In genomic region chr8:22124220-22125152, GRCm38 (mm10) we compare ENCODE assay signal across 8 mouse cellular contexts. TPM values are rescaled to one million over a fixed set of nuclear protein-coding genes. Genes with fewer than 3 reads are reported as not detected.
A peak's percentile ranks its signal among the peaks of the same experiment; 100 is the strongest.
DNase-seq lines count a peak whose midpoint lies in the region; ATAC-seq lines count a peak whose summit lies in the region.

Gene Nek5, minus strand, starts transcription at chr8:22125053.

- H3K36me3 ChIP-seq in forebrain, embryonic 13.5 days (ENCODE audit: poor library complexity, severe bottlenecking) = peaks cover 30% of the 10 kb centered on the region
- peaks cover 6% of the 10 kb centered on the region; the same call in 1 of the 2 replicates for H3K36me3 ChIP-seq in liver, embryonic 13.5 days

- H3K4me1 ChIP-seq in forebrain, embryonic 13.5 days = peaks cover 7% of the 10 kb centered on the region
- peaks cover 13% of the 10 kb centered on the region for H3K4me1 ChIP-seq in liver, embryonic 13.5 days (replicated peaks)

- no peak within 1 kb of the TSS for H3K27ac ChIP-seq in forebrain, embryonic 13.5 days
- no peak within 1 kb of the TSS for H3K27ac ChIP-seq in liver, embryonic 13.5 days

- H3K9me3 ChIP-seq in forebrain, embryonic 13.5 days (replicated peaks) = no peaks in the 10 kb centered on the region
- no peaks in the 10 kb centered on the region for H3K9me3 ChIP-seq in liver, embryonic 13.5 days (replicated peaks)

- peak; percentile 92 for DNase-seq in heart, adult 11 months
- no peak for DNase-seq in heart, postnatal 25 days (ENCODE audit: low spot score)
- peak; percentile 56 for DNase-seq in adrenal gland, postnatal 25 days
- peak; percentile 68 for DNase-seq in induced T-regulatory cell, adult 2 months (ENCODE audit: low read depth)
- peak; percentile 34 for DNase-seq in liver, embryonic 13.5 days
- DNase-seq in naive thymus-derived CD4-positive, alpha-beta T cell, adult 2 months (ENCODE audit: low read depth) = peak; percentile 54
- DNase-seq in thymus, postnatal 14 days = peak; percentile 45

- under 1% methylated on average over 29 of the region's 29 CpGs for WGBS in forebrain, embryonic 13.5 days
- 2% methylated on average over 29 of the region's 29 CpGs for WGBS in liver, embryonic 13.5 days (ENCODE audit: insufficient replicate concordance)

- peak; percentile 86 for ATAC-seq in forebrain, embryonic 13.5 days
- ATAC-seq in liver, embryonic 13.5 days (ENCODE audit: low read depth) = peak; percentile 77

- H3K27me3 ChIP-seq in forebrain, embryonic 13.5 days = no peaks in the 10 kb centered on the region
- no peaks in the 10 kb centered on the region for H3K27me3 ChIP-seq in liver, embryonic 13.5 days

- peak within 1 kb of the TSS; percentile 50 for H3K9ac ChIP-seq in forebrain, embryonic 13.5 days
- peak within 1 kb of the TSS; percentile 52 for H3K9ac ChIP-seq in liver, embryonic 13.5 days

- peak within 1 kb of the TSS; percentile 42 for H3K4me3 ChIP-seq in forebrain, embryonic 13.5 days
- H3K4me3 ChIP-seq in liver, embryonic 13.5 days (replicated peaks) = peak within 1 kb of the TSS; percentile 59

- intact Hi-C loops in heart, postnatal 25 days (cut with DNase I) = no loop called here

- peak within 1 kb of the TSS; percentile 82 for H3K4me2 ChIP-seq in forebrain, embryonic 13.5 days
- H3K4me2 ChIP-seq in liver, embryonic 13.5 days = peak within 1 kb of the TSS; percentile 81

RNA-seq across cellular contexts. Expression of gene Nek5, which starts in this region (rescaled TPM):
- total RNA-seq in heart, postnatal 25 days (2021) = not detected
- 3.7 and 4.8 TPM in 2 replicates for total RNA-seq in adrenal gland, postnatal 25 days (2021)
- polyA plus RNA-seq in forebrain, embryonic 13.5 days (2015; fragmentation: Nextera tagmentation; extraction: Ambion mirVana) = 0.26 and 0.62 TPM in 2 replicates
- polyA plus RNA-seq in liver, embryonic 13.5 days (2015; fragmentation: Nextera tagmentation; extraction: Ambion mirVana) = 0.06 TPM in 1 of 2 replicates, not detected in the other

Comparison
In these comparisons a context has a peak if more than half of its experiments do, and no peak if none do; other contexts are left out.
1. Peak in ATAC-seq, H3K4me3 ChIP-seq, H3K9ac ChIP-seq and H3K4me2 ChIP-seq in forebrain, embryonic 13.5 days; RNA of the gene not detected or under 1 TPM.
2. Peak in DNase-seq, ATAC-seq, H3K4me3 ChIP-seq, H3K9ac ChIP-seq and H3K4me2 ChIP-seq in liver, embryonic 13.5 days; RNA of the gene not detected or under 1 TPM.